Mouse (Mus musculus) kidney, postnatal 0 days (tissue): ENCODE measurements at regions not wholly inside any gene's neighbourhood (a gene's known extent, or its start where the extent isn't known, plus 50 kb on each side); places are given as distances from the start of the nearest gene placed in this dataset.

Source experiments
- ATAC-seq: fragments of 200-750 bp; cut with Nextera tagmentation; replicated peaks from 2 replicates; pipeline ENCODE4 v1.8.0; 2017; ENCODE audit warnings: low read depth, moderate number of reproducible peaks, moderate TSS enrichment, moderate library complexity; ENCODE audit not compliant: low FRiP score
- DNase-seq: peaks from one replicate; pipeline ENCODE4 v3.0.0-alpha.2; 2016; ENCODE audit warnings: low spot score
- H3K27ac ChIP-seq: fragments of 300-500 bp; sonication (generic); 2 replicates; pipeline ENCODE4 v1.5.1; 2014; ENCODE audit warnings: mild to moderate bottlenecking
- H3K27me3 ChIP-seq: fragments of 300-500 bp; sonication (generic); 2 replicates; pipeline ENCODE4 v1.6.1; 2014; ENCODE audit warnings: low read length, mixed read lengths; ENCODE audit not compliant: insufficient read depth
- H3K36me3 ChIP-seq: fragments of 300-500 bp; sonication (generic); 2 replicates; pipeline ENCODE4 v1.6.1; 2014; ENCODE audit warnings: low read length, mixed read lengths; ENCODE audit not compliant: insufficient read depth
- H3K4me1 ChIP-seq: fragments of 300-500 bp; sonication (generic); replicated peaks from 2 replicates; pipeline ENCODE4 v1.6.1; 2014; ENCODE audit warnings: antibody characterized with exemption, low read length, mixed read lengths; ENCODE audit not compliant: insufficient read depth
- H3K4me2 ChIP-seq: fragments of 300-500 bp; sonication (generic); 2 replicates; pipeline ENCODE4 v1.6.1; 2014; ENCODE audit warnings: mild to moderate bottlenecking, low read length, moderate library complexity, mixed read lengths
- H3K4me3 ChIP-seq: fragments of 300-500 bp; sonication (generic); replicated peaks from 2 replicates; pipeline ENCODE4 v1.5.1; 2014; ENCODE audit warnings: low read depth, low read length
- H3K9ac ChIP-seq: fragments of 300-500 bp; sonication (generic); 2 replicates; pipeline ENCODE4 v1.6.1; 2014; ENCODE audit warnings: low read depth, low read length
- H3K9me3 ChIP-seq: fragments of 300-500 bp; sonication (generic); replicated peaks from 2 replicates; pipeline ENCODE4 v1.6.1; 2016; ENCODE audit warnings: low read length, inconsistent platforms, mixed read lengths
- CTCF ChIP-seq: IDR thresholded peaks from 2 replicates; pipeline ENCODE4 v1.5.1; 2016; ENCODE audit warnings: antibody characterized with exemption, low read depth, mild to moderate bottlenecking, moderate library complexity
- WGBS: fragments of 180-500 bp; shearing (Covaris S2); extraction: QIAGEN DNeasy Blood & Tissue Kit; methylation state at CpG from one replicate; pipeline ENCODE4 v1.1.7; 2014; 5-methylcytosine and 5-hydroxymethylcytosine counted together

- WGBS: 88% methylated on average over 1 of the region's 1 CpGs
- Histone ChIP-seq H3K9ac (no peak overlapping the region), H3K4me3 (no peak overlapping the region), H3K27ac (no peak overlapping the region), H3K9me3 (no peaks in the 10 kb centered on the region), H3K4me1 (no peaks in the 10 kb centered on the region), H3K36me3 (no peaks in the 10 kb centered on the region), H3K4me2 (no peak overlapping the region), H3K27me3 (no peaks in the 10 kb centered on the region)
- no peak for TF ChIP-seq CTCF
- DNase-seq (no peak), ATAC-seq (no peak)
Measured at GRCm38 (mm10) chr2:46530686-46531085, 1413.5 kb upstream of the Zeb2 start.

- Histone ChIP-seq H3K9me3 (no peaks in the 10 kb centered on the region), H3K9ac (no peak overlapping the region), H3K4me2 (no peak overlapping the region), H3K4me3 (no peak overlapping the region), H3K4me1 (peaks cover 8% of the 10 kb centered on the region; the same call in 1 of the 2 replicates), H3K36me3 (no peaks in the 10 kb centered on the region), H3K27ac (no peak overlapping the region), H3K27me3 (no peaks in the 10 kb centered on the region)
- no peak for TF ChIP-seq CTCF
- DNase-seq (peak; percentile 39), ATAC-seq (peak; percentile 73; the same call in 1 of the 2 replicates)
- WGBS: 17% methylated on average over 4 of the region's 4 CpGs
Measured at GRCm38 (mm10) chr2:46525223-46525622, 1408.0 kb upstream of the Zeb2 start.

GRCm38 (mm10) chr2:46524625-46525024 lies 1407.4 kb upstream of the Zeb2 start:
- peak; percentile 25 for DNase-seq
- Histone ChIP-seq H3K36me3 (no peaks in the 10 kb centered on the region), H3K27me3 (no peaks in the 10 kb centered on the region), H3K27ac (no peak overlapping the region), H3K4me1 (peaks cover 8% of the 10 kb centered on the region; the same call in 1 of the 2 replicates), H3K4me3 (no peak overlapping the region), H3K4me2 (no peak overlapping the region), H3K9me3 (no peaks in the 10 kb centered on the region), H3K9ac (no peak overlapping the region)
- whole genome bisulfite sequencing: 30% methylated on average over 6 of the region's 6 CpGs
- TF ChIP-seq CTCF: no peak
- no peak for ATAC-seq

- peak; percentile 57 for DNase-seq
- Histone ChIP-seq H3K36me3 (no peaks in the 10 kb centered on the region), H3K4me2 (no peak overlapping the region), H3K9me3 (no peaks in the 10 kb centered on the region), H3K9ac (no peak overlapping the region), H3K4me3 (no peak overlapping the region), H3K27me3 (no peaks in the 10 kb centered on the region), H3K27ac (no peak overlapping the region), H3K4me1 (peaks cover 8% of the 10 kb centered on the region; the same call in 1 of the 2 replicates)
- no peak for ATAC-seq
- 46% methylated on average over 5 of the region's 5 CpGs for WGBS
- TF ChIP-seq CTCF: no peak
Measured at GRCm38 (mm10) chr2:46521147-46521965, 1404.2 kb upstream of the Zeb2 start.

- H3K9ac ChIP-seq: no peak overlapping the region
- no peaks in the 10 kb centered on the region for H3K9me3 ChIP-seq
- DNase-seq (no peak), ATAC-seq (0 out of 2 replicates have a peak, but pooled peaks have one; percentile 33)
- H3K4me2 ChIP-seq: no peak overlapping the region
- no peaks in the 10 kb centered on the region for H3K36me3 ChIP-seq
- H3K4me3 ChIP-seq: no peak overlapping the region
- no peak overlapping the region for H3K27ac ChIP-seq
- H3K4me1 ChIP-seq: no peaks in the 10 kb centered on the region
- 28% methylated on average over 2 of the region's 2 CpGs for WGBS
- H3K27me3 ChIP-seq: no peaks in the 10 kb centered on the region
- no peak for TF ChIP-seq CTCF
Measured at GRCm38 (mm10) chr2:46512237-46513028, 1395.2 kb upstream of the Zeb2 start.

- no peak for TF ChIP-seq CTCF
- H3K9ac ChIP-seq: no peak overlapping the region
- H3K36me3 ChIP-seq: no peaks in the 10 kb centered on the region
- no peaks in the 10 kb centered on the region for H3K27me3 ChIP-seq
- no peak overlapping the region for H3K4me2 ChIP-seq
- ATAC-seq (no peak), DNase-seq (no peak)
- no peak overlapping the region for H3K4me3 ChIP-seq
- H3K27ac ChIP-seq: no peak overlapping the region
- no peaks in the 10 kb centered on the region for H3K4me1 ChIP-seq
- H3K9me3 ChIP-seq: no peaks in the 10 kb centered on the region
- 93% methylated on average over 1 of the region's 1 CpGs for WGBS
Measured at GRCm38 (mm10) chr2:46506951-46507350, 1389.8 kb upstream of the Zeb2 start.
